Comparison of ENCODE assay signal across 9 mouse cellular contexts in genomic region chr7:138827812-138828211, GRCm38 (mm10). TPM values are rescaled to one million over a fixed set of nuclear protein-coding genes. Genes with fewer than 3 reads are reported as not detected.
DNase-seq lines count a peak whose midpoint lies in the region; ATAC-seq and TF ChIP-seq lines count a peak whose summit lies in the region.
"Had no signal": no experiment of that assay in that cellular context is flagged by ENCODE, and none has a peak within 500 bp of the region (broad histone marks: within the 10 kb centered on the region; RNA-seq: fewer than 3 reads in every experiment).

No protein-coding gene starts in this region.

- peak; percentile 86 for DNase-seq in forebrain, embryonic 11.5 days (ENCODE audit: low spot score)
- DNase-seq in A20 (ENCODE audit: low read depth, low spot score), result peak; percentile 62
- peak; percentile 85 for DNase-seq in adrenal gland, postnatal 14 days
- peak; percentile 62 for DNase-seq in embryonic facial prominence, embryonic 14.5 days (ENCODE audit: low spot score)
- DNase-seq in lung, postnatal 36 days, result peak; percentile 63
- peak; percentile 15 for DNase-seq in spleen, adult 12 weeks (ENCODE audit: low spot score)

- H3K4me1 ChIP-seq in forebrain, embryonic 11.5 days (replicated peaks; ENCODE audit: control insufficient read depth, insufficient read depth, low read length), result no peaks in the 10 kb centered on the region
- no peaks in the 10 kb centered on the region for H3K4me1 ChIP-seq in forebrain, embryonic 16.5 days (replicated peaks; ENCODE audit: control insufficient read depth, insufficient read depth, low read length)
- no peaks in the 10 kb centered on the region for H3K4me1 ChIP-seq in embryonic facial prominence, embryonic 14.5 days (ENCODE audit: control insufficient read depth, insufficient read depth, low read length)
- H3K4me1 ChIP-seq in intestine, postnatal 0 days (replicated peaks; ENCODE audit: control insufficient read depth, insufficient read depth, low read length), result no peaks in the 10 kb centered on the region

- ATAC-seq in forebrain, embryonic 11.5 days (replicated peaks; ENCODE audit: low FRiP score), result no peak; the same call in 1 of the 2 replicates
- ATAC-seq in forebrain, embryonic 16.5 days, result no peak; the same call in 1 of the 2 replicates
- ATAC-seq in embryonic facial prominence, embryonic 14.5 days (ENCODE audit: low read depth), result peak; percentile 18; the same call in 1 of the 2 replicates
- 0 out of 2 replicates have a peak, but pooled peaks have one; percentile 25 for ATAC-seq in intestine, postnatal 0 days

- no peak overlapping the region for H3K27ac ChIP-seq in forebrain, embryonic 11.5 days (ENCODE audit: low read depth, low read length)
- H3K27ac ChIP-seq in forebrain, embryonic 16.5 days (ENCODE audit: low read length), result no peak overlapping the region
- H3K27ac ChIP-seq in embryonic facial prominence, embryonic 14.5 days (replicated peaks; ENCODE audit: low read depth, low read length), result no peak overlapping the region
- H3K27ac ChIP-seq in intestine, postnatal 0 days (ENCODE audit: low read depth, low read length), result no peak overlapping the region
- H3K27ac ChIP-seq: limb, embryonic 15.5 days had no signal

- H3K36me3 ChIP-seq in forebrain, embryonic 11.5 days (ENCODE audit: control insufficient read depth, insufficient read depth, low read length), result no peaks in the 10 kb centered on the region
- H3K36me3 ChIP-seq in forebrain, embryonic 16.5 days (ENCODE audit: control insufficient read depth, insufficient read depth), result no peaks in the 10 kb centered on the region
- no peaks in the 10 kb centered on the region for H3K36me3 ChIP-seq in embryonic facial prominence, embryonic 14.5 days (ENCODE audit: control insufficient read depth, insufficient read depth, low read length)
- H3K36me3 ChIP-seq in intestine, postnatal 0 days (ENCODE audit: control insufficient read depth, insufficient read depth), result no peaks in the 10 kb centered on the region
- H3K36me3 ChIP-seq: limb, embryonic 15.5 days had no signal

- H3K4me2 ChIP-seq in forebrain, embryonic 11.5 days (ENCODE audit: low read depth, low read length, severe bottlenecking), result no peak overlapping the region
- no peak overlapping the region for H3K4me2 ChIP-seq in forebrain, embryonic 16.5 days (ENCODE audit: low read length)
- no peak overlapping the region for H3K4me2 ChIP-seq in embryonic facial prominence, embryonic 14.5 days (ENCODE audit: low read depth, low read length)
- H3K4me2 ChIP-seq in intestine, postnatal 0 days (replicated peaks; ENCODE audit: low read depth), result no peak overlapping the region
- H3K4me2 ChIP-seq: limb, embryonic 15.5 days had no signal

- no peak overlapping the region for H3K4me3 ChIP-seq in forebrain, embryonic 11.5 days (ENCODE audit: low read depth, low read length)
- no peak overlapping the region for H3K4me3 ChIP-seq in forebrain, embryonic 16.5 days (replicated peaks; ENCODE audit: low read length)
- no peak overlapping the region for H3K4me3 ChIP-seq in embryonic facial prominence, embryonic 14.5 days (ENCODE audit: low read depth, low read length)
- no peak overlapping the region for H3K4me3 ChIP-seq in intestine, postnatal 0 days (ENCODE audit: low read depth, low read length)
- H3K4me3 ChIP-seq: limb, embryonic 15.5 days had no signal

- H3K9ac ChIP-seq in forebrain, embryonic 11.5 days (ENCODE audit: low read length), result no peak overlapping the region
- H3K9ac ChIP-seq in forebrain, embryonic 16.5 days (replicated peaks; ENCODE audit: low read depth, low read length), result no peak overlapping the region
- H3K9ac ChIP-seq in embryonic facial prominence, embryonic 14.5 days (ENCODE audit: low read depth, low read length), result no peak overlapping the region
- no peak overlapping the region for H3K9ac ChIP-seq in intestine, postnatal 0 days (ENCODE audit: low read depth, low read length)
- H3K9ac ChIP-seq: limb, embryonic 15.5 days had no signal

- peak; percentile 98 for TF ChIP-seq CTCF in intestine, postnatal 0 days (IDR thresholded peaks at IDR 0.05; ENCODE audit: low read depth)

- 19% methylated on average over 11 of the region's 11 CpGs for WGBS in forebrain, embryonic 11.5 days
- 14% methylated on average over 11 of the region's 11 CpGs for WGBS in forebrain, embryonic 16.5 days
- WGBS in embryonic facial prominence, embryonic 14.5 days, result 18% methylated on average over 11 of the region's 11 CpGs
- 14% methylated on average over 11 of the region's 11 CpGs for WGBS in intestine, postnatal 0 days

- no peaks in the 10 kb centered on the region for H3K27me3 ChIP-seq in forebrain, embryonic 11.5 days (ENCODE audit: control insufficient read depth, insufficient read depth, low read length)
- H3K27me3 ChIP-seq in forebrain, embryonic 16.5 days (replicated peaks; ENCODE audit: control insufficient read depth, insufficient read depth, low read length), result 0 out of 2 replicates have a peak, but pooled peaks cover 2% of the 10 kb centered on the region
- no peaks in the 10 kb centered on the region for H3K27me3 ChIP-seq in embryonic facial prominence, embryonic 14.5 days (replicated peaks; ENCODE audit: control insufficient read depth, insufficient read depth, low read length)
- no peaks in the 10 kb centered on the region for H3K27me3 ChIP-seq in intestine, postnatal 0 days (replicated peaks; ENCODE audit: control insufficient read depth, insufficient read depth, low read length)
- H3K27me3 ChIP-seq: limb, embryonic 15.5 days had no signal

- H3K9me3 ChIP-seq in forebrain, embryonic 11.5 days (ENCODE audit: control insufficient read depth, low read length), result no peaks in the 10 kb centered on the region
- H3K9me3 ChIP-seq in forebrain, embryonic 16.5 days (ENCODE audit: control insufficient read depth, low read length), result no peaks in the 10 kb centered on the region
- H3K9me3 ChIP-seq in embryonic facial prominence, embryonic 14.5 days (ENCODE audit: control insufficient read depth, low read length), result no peaks in the 10 kb centered on the region
- no peaks in the 10 kb centered on the region for H3K9me3 ChIP-seq in intestine, postnatal 0 days (ENCODE audit: control insufficient read depth)
- H3K9me3 ChIP-seq: limb, embryonic 15.5 days had no signal

RNA-seq across cellular contexts. Expression of gene Ppp2r2d, which starts 18.1 kb away (rescaled TPM):
- 72.9 and 73.9 TPM in 2 replicates for polyA plus RNA-seq in forebrain, embryonic 11.5 days (2014; fragmentation: Nextera tagmentation; extraction: Ambion mirVana)
- polyA plus RNA-seq in forebrain, embryonic 16.5 days (2015; fragmentation: Nextera tagmentation; extraction: Ambion mirVana), result 72.2 and 73.0 TPM in 2 replicates
- total RNA-seq in adrenal gland, postnatal 14 days (2021), result 63.7 and 70.5 TPM in 2 replicates
- 40.5 and 42.5 TPM in 2 replicates for polyA plus RNA-seq in embryonic facial prominence, embryonic 14.5 days (2014; fragmentation: Nextera tagmentation; extraction: Ambion mirVana)
- 24.9 and 27.2 TPM in 2 replicates for polyA plus RNA-seq in intestine, postnatal 0 days (2015; fragmentation: Nextera tagmentation; extraction: Ambion mirVana)

RNA-seq across cellular contexts. Expression of gene Mapk1ip1, which starts 18.3 kb away (rescaled TPM):
- polyA plus RNA-seq in forebrain, embryonic 11.5 days (2014; fragmentation: Nextera tagmentation; extraction: Ambion mirVana), result 13.0 and 14.7 TPM in 2 replicates
- polyA plus RNA-seq in forebrain, embryonic 16.5 days (2015; fragmentation: Nextera tagmentation; extraction: Ambion mirVana), result 35.0 and 37.6 TPM in 2 replicates
- total RNA-seq in adrenal gland, postnatal 14 days (2021), result 25.2 and 32.4 TPM in 2 replicates
- 13.6 and 16.0 TPM in 2 replicates for polyA plus RNA-seq in embryonic facial prominence, embryonic 14.5 days (2014; fragmentation: Nextera tagmentation; extraction: Ambion mirVana)
- 10.5 and 11.7 TPM in 2 replicates for polyA plus RNA-seq in intestine, postnatal 0 days (2015; fragmentation: Nextera tagmentation; extraction: Ambion mirVana)

Comparison
In these comparisons a context has a peak if more than half of its experiments do, and no peak if none do; other contexts are left out.
1. ATAC-seq: peak in embryonic facial prominence, embryonic 14.5 days (single experiment) and intestine, postnatal 0 days (single experiment); none in forebrain, embryonic 11.5 days (single experiment) and forebrain, embryonic 16.5 days (single experiment).
2. DNase-seq: peak in every context shown above with its lines; median percentile 86 in forebrain, embryonic 11.5 days; 85 in adrenal gland, postnatal 14 days; 63 in lung, postnatal 36 days; 62 in A20; 62 in embryonic facial prominence, embryonic 14.5 days; 15 in spleen, adult 12 weeks.